Mouse (Mus musculus) CH12.LX (cell line): ENCODE results near the gene Pkmyt1.

Experiments
- CHD1 ChIP-seq: IDR thresholded peaks from 2 replicates; pipeline ENCODE4 v1.6.1; 2012; ENCODE audit warnings: low read depth, low read length, improper control_type of control experiment, inconsistent platforms
- CTCF ChIP-seq, 2 experiments: IDR thresholded peaks in 1 of 2; conservative IDR thresholded peaks in 1 of 2; 2 replicates each; pipeline ENCODE4 v1.5.1; 2011 to 2012; ENCODE audit warnings: low read depth in 2 of 2, low read length in 2 of 2, improper control_type of control experiment in 1 of 2, inconsistent platforms in 1 of 2, mild to moderate bottlenecking in 1 of 2, moderate library complexity in 1 of 2
- ELF1 ChIP-seq: IDR thresholded peaks from 2 replicates; pipeline ENCODE4 v1.6.1; 2014; ENCODE audit warnings: low read depth, mild to moderate bottlenecking, inconsistent platforms, low read length, improper control_type of control experiment
- EP300 ChIP-seq: IDR thresholded peaks from 2 replicates; pipeline ENCODE4 v1.6.1; 2011; ENCODE audit warnings: low read length, improper control_type of control experiment
- MAFK ChIP-seq: IDR thresholded peaks from 2 replicates; pipeline ENCODE4 v1.6.1; 2011; ENCODE audit warnings: low read length, improper control_type of control experiment; ENCODE audit not compliant: insufficient replicate concordance
- MAX ChIP-seq: IDR thresholded peaks from 2 replicates; pipeline ENCODE4 v1.6.1; 2011; ENCODE audit warnings: low read length, improper control_type of control experiment
- MEF2A ChIP-seq: IDR thresholded peaks from 2 replicates; pipeline ENCODE4 v1.6.1; 2014; ENCODE audit warnings: low read depth, mild to moderate bottlenecking, inconsistent platforms, low read length, improper control_type of control experiment, borderline replicate concordance
- MYC ChIP-seq: IDR thresholded peaks from 2 replicates; pipeline ENCODE4 v1.6.1; 2011; ENCODE audit warnings: low read depth, mild to moderate bottlenecking, improper control_type of control experiment, low read length
- POLR2A ChIP-seq: IDR thresholded peaks from 2 replicates; pipeline ENCODE4 v1.6.1; 2011; ENCODE audit warnings: low read depth, mild to moderate bottlenecking, improper control_type of control experiment, low read length
- TBP ChIP-seq: conservative IDR thresholded peaks from 2 replicates; pipeline ENCODE4 v1.6.1; 2011; ENCODE audit warnings: low read depth, low read length, improper control_type of control experiment
- ZNF384 ChIP-seq: IDR thresholded peaks from 2 replicates; pipeline ENCODE4 v1.6.1; 2012; ENCODE audit warnings: low read depth, low read length, improper control_type of control experiment, inconsistent platforms

- TF ChIP-seq CHD1 (no peak), MEF2A (no peak), CTCF (conservative IDR thresholded peaks at IDR 0.05 in 1 of 2, IDR thresholded peaks at IDR 0.05 in 1 of 2; ENCODE audit: low read depth in 2 of 2, low read length in 2 of 2) (no peak), POLR2A (no peak), MYC (no peak), MAFK (no peak), ELF1 (no peak), EP300 (no peak), TBP (no peak), MAX (no peak), ZNF384 (no peak)
Measured at GRCm38 (mm10) chr17:23680336-23680735, 45.8 kb upstream of the Pkmyt1 start.
